In the genomic region with DNA sequence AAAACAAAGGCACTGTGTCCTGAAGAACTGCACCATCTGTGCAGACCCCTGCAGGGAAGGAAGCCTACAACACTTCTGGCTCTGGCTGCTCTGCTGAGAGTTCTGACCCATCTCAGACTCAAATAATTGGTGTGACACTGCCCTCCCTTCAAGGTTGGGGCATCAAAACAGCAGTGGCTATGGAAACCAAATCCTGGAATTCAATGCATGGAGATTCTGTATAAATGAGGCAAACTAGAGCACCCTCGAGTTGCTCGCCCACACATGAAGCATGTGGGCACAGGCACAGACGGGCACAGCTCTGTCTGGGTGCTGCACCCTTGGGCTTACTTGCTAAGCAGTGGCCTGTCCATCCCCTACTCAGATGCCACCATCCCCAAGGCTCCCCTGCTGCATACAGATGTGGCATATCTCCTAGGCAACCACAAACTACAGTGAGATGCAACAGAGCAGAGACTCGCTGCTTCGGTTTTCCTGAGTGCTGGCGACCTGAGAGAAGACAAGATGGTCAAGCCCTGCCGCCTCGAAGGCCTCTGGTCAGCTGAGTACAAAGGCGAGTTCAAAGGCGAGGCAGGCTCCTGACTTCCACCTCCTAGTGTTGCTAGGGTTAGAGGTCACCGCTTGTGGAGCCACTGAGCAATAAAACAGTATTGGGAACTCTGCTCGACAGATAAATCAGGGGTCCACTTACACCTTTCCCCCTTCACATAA, we compare ENCODE assay signal across 11 mouse cellular contexts. TPM values are rescaled to one million over a fixed set of nuclear protein-coding genes. Genes with fewer than 3 reads are reported as not detected.
DNase-seq lines count a peak whose midpoint lies in the region; ATAC-seq lines count a peak whose summit lies in the region.
"Had no signal": no experiment of that assay in that cellular context is flagged by ENCODE, and none has a peak within 500 bp of the region (broad histone marks: within the 10 kb centered on the region; RNA-seq: fewer than 3 reads in every experiment).

No protein-coding gene starts in this region.

- H3K4me3 ChIP-seq in kidney, embryonic 16.5 days (ENCODE audit: low read length) = no peak overlapping the region
- H3K4me3 ChIP-seq in hindbrain, embryonic 16.5 days (ENCODE audit: low read length) = no peak overlapping the region
- H3K4me3 ChIP-seq in neural tube, embryonic 15.5 days (replicated peaks) = no peak overlapping the region
- H3K4me3 ChIP-seq: erythroblast, embryonic 14.5 days; liver, embryonic 15.5 days; myocyte had no signal

- peaks cover 8% of the 10 kb centered on the region; the same call in 1 of the 2 replicates for H3K36me3 ChIP-seq in kidney, embryonic 16.5 days (ENCODE audit: insufficient read depth, low read length)
- peaks cover 8% of the 10 kb centered on the region for H3K36me3 ChIP-seq in hindbrain, embryonic 16.5 days (ENCODE audit: control insufficient read depth, insufficient read depth, low read length)
- H3K36me3 ChIP-seq in neural tube, embryonic 15.5 days = peaks cover 21% of the 10 kb centered on the region

- WGBS in kidney, embryonic 16.5 days = 40% methylated on average over 12 of the region's 12 CpGs
- 16% methylated on average over 12 of the region's 12 CpGs for WGBS in hindbrain, embryonic 16.5 days
- WGBS in neural tube, embryonic 15.5 days = 18% methylated on average over 12 of the region's 12 CpGs

- H3K27me3 ChIP-seq in kidney, embryonic 16.5 days (ENCODE audit: insufficient read depth, low read length) = no peaks in the 10 kb centered on the region
- H3K27me3 ChIP-seq in hindbrain, embryonic 16.5 days (replicated peaks; ENCODE audit: control insufficient read depth, insufficient read depth, low read length) = no peaks in the 10 kb centered on the region
- H3K27me3 ChIP-seq in neural tube, embryonic 15.5 days (replicated peaks) = no peaks in the 10 kb centered on the region
- H3K27me3 ChIP-seq: liver, embryonic 15.5 days had no signal

- H3K4me1 ChIP-seq in kidney, embryonic 16.5 days (ENCODE audit: insufficient read depth, low read length) = peaks cover 28% of the 10 kb centered on the region
- H3K4me1 ChIP-seq in hindbrain, embryonic 16.5 days (ENCODE audit: control insufficient read depth, insufficient read depth, low read depth, low read length) = peaks cover 22% of the 10 kb centered on the region
- H3K4me1 ChIP-seq in neural tube, embryonic 15.5 days = peaks cover 26% of the 10 kb centered on the region
- H3K4me1 ChIP-seq: liver, embryonic 15.5 days had no signal

- DNase-seq in kidney, postnatal 25 days = no peak
- DNase-seq in cerebellum, postnatal 14 days = peak; percentile 57 to 67
- no peak for DNase-seq in natural killer cell, adult 2 months (ENCODE audit: low spot score in 2 of 2)
- DNase-seq in layer of hippocampus, postnatal 10 days (ENCODE audit: low spot score in 2 of 2) = no peak

- H3K4me2 ChIP-seq in kidney, embryonic 16.5 days (replicated peaks; ENCODE audit: low read depth, low read length) = no peak overlapping the region
- no peak overlapping the region for H3K4me2 ChIP-seq in hindbrain, embryonic 16.5 days (ENCODE audit: low read length)
- H3K4me2 ChIP-seq in neural tube, embryonic 15.5 days = no peak overlapping the region
- H3K4me2 ChIP-seq: liver, embryonic 15.5 days had no signal

- peak; percentile 27; the same call in 1 of the 2 replicates for ATAC-seq in kidney, embryonic 16.5 days (ENCODE audit: low FRiP score, low TSS enrichment)
- ATAC-seq in hindbrain, embryonic 16.5 days = peak; percentile 32; the same call in 1 of the 2 replicates
- peak; percentile 26; the same call in 1 of the 2 replicates for ATAC-seq in neural tube, embryonic 15.5 days (ENCODE audit: low FRiP score)
- ATAC-seq in inflammation-experienced regulatory T-cells, adult 6 months = no peak

- H3K9me3 ChIP-seq in kidney, embryonic 16.5 days (ENCODE audit: low read length) = no peaks in the 10 kb centered on the region
- no peaks in the 10 kb centered on the region for H3K9me3 ChIP-seq in hindbrain, embryonic 16.5 days (ENCODE audit: control insufficient read depth, low read length)
- no peaks in the 10 kb centered on the region for H3K9me3 ChIP-seq in neural tube, embryonic 15.5 days (replicated peaks)
- H3K9me3 ChIP-seq: liver, embryonic 15.5 days had no signal

- H3K9ac ChIP-seq in kidney, embryonic 16.5 days (replicated peaks; ENCODE audit: low read length) = no peak overlapping the region
- H3K9ac ChIP-seq in hindbrain, embryonic 16.5 days (ENCODE audit: low read depth, low read length) = 0 out of 2 replicates have a peak overlapping the region, but pooled peaks have one; percentile 25
- no peak overlapping the region for H3K9ac ChIP-seq in neural tube, embryonic 15.5 days (replicated peaks)
- H3K9ac ChIP-seq: liver, embryonic 15.5 days had no signal

- H3K27ac ChIP-seq in kidney, embryonic 16.5 days (ENCODE audit: low read length) = no peak overlapping the region
- H3K27ac ChIP-seq in hindbrain, embryonic 16.5 days (ENCODE audit: low read depth, low read length) = peak overlapping the region; percentile 13; the same call in 1 of the 2 replicates
- H3K27ac ChIP-seq in neural tube, embryonic 15.5 days (replicated peaks) = no peak overlapping the region
- H3K27ac ChIP-seq: liver, embryonic 15.5 days had no signal

RNA-seq across cellular contexts. Expression of a gene that starts 37.5 kb away (rescaled TPM):
- 126 and 128 TPM in 2 replicates for polyA plus RNA-seq in kidney, embryonic 16.5 days (2015; fragmentation: Nextera tagmentation; extraction: Ambion mirVana)
- 68.2 and 81.9 TPM in 2 replicates for polyA plus RNA-seq in hindbrain, embryonic 16.5 days (2015; fragmentation: Nextera tagmentation; extraction: Ambion mirVana)
- 69.7 and 77.0 TPM in 2 replicates for polyA plus RNA-seq in neural tube, embryonic 15.5 days (2015; fragmentation: Nextera tagmentation; extraction: Ambion mirVana)
- total RNA-seq in layer of hippocampus, postnatal 10 days (2021) = 10 to 100 TPM; 55.4 to 62.4 TPM
- 10 to 100 TPM in 2 of 3 experiments, 1 to 10 TPM in 1; 9.6 to 13.7 (median 12.9) TPM for polyA plus RNA-seq in inflammation-experienced regulatory T-cells, adult 6 months (2017; shearing (Covaris generic))

Comparison
In these comparisons a context has a peak if more than half of its experiments do, and no peak if none do; other contexts are left out.
1. DNase-seq: peak in cerebellum, postnatal 14 days (2 of 2); none in kidney, postnatal 25 days (0 of 2), natural killer cell, adult 2 months (0 of 2) and layer of hippocampus, postnatal 10 days (0 of 2).